Mouse (Mus musculus): ENCODE results near the gene Cisd3.

- no peak for TF ChIP-seq CTCF (conservative IDR thresholded peaks at IDR 0.05; ENCODE audit: insufficient read depth, insufficient read length, low read depth, low read length)
- no peak for TF ChIP-seq POLR2A (IDR thresholded peaks at IDR 0.05; ENCODE audit: low read depth, low read length)
Measured at GRCm38 (mm10) chr11:97676050-97676754, 9.4 kb upstream of the Cisd3 start.

All from kidney, adult 2 months (tissue).